Mouse (Mus musculus) layer of hippocampus, postnatal 25 days (tissue): ENCODE measurements at regions not wholly inside any gene's neighbourhood (a gene's known extent, or its start where the extent isn't known, plus 50 kb on each side); places are given as distances from the start of the nearest gene placed in this dataset.

ENCODE experiments used
- DNase-seq, 2 experiments: peaks; one replicate each; pipeline ENCODE4 v3.0.0; 2022; ENCODE audit warnings: mixed read lengths in 2 of 2, low spot score in 1 of 2; ENCODE audit errors: extremely low spot score in 1 of 2

GRCm38 (mm10) chr5:9954652-9955051, 229.7 kb upstream of the Grm3 start:
- peak in 1 of 2 experiments; percentile 16 for DNase-seq

- no peak for DNase-seq
Measured at GRCm38 (mm10) chr5:9938746-9939145, 213.8 kb upstream of the Grm3 start.

GRCm38 (mm10) chr5:9912936-9913335, 188.0 kb upstream of the Grm3 start:
- DNase-seq: no peak

- no peak for DNase-seq
Measured at GRCm38 (mm10) chr5:9911783-9912182, 186.8 kb upstream of the Grm3 start.

GRCm38 (mm10) chr5:9911089-9911473, 186.1 kb upstream of the Grm3 start:
- no peak for DNase-seq

- DNase-seq: no peak
Measured at GRCm38 (mm10) chr5:9910452-9911088, 185.6 kb upstream of the Grm3 start.

- no peak for DNase-seq
Measured at GRCm38 (mm10) chr5:9895297-9895696, 170.3 kb upstream of the Grm3 start.

GRCm38 (mm10) chr5:9878063-9878462, 153.1 kb upstream of the Grm3 start:
- no peak for DNase-seq

- DNase-seq: no peak
Measured at GRCm38 (mm10) chr5:9869091-9869490, 144.1 kb upstream of the Grm3 start.

GRCm38 (mm10) chr5:9829750-9830149, 104.8 kb upstream of the Grm3 start:
- DNase-seq: no peak

GRCm38 (mm10) chr5:9801707-9802106, 76.7 kb upstream of the Grm3 start:
- no peak for DNase-seq

- no peak for DNase-seq
Measured at GRCm38 (mm10) chr5:9781107-9781506, 56.1 kb upstream of the Grm3 start.
